Mouse (Mus musculus) limb, embryonic 15.5 days (tissue): ENCODE measurements around the gene Mta2. TPM values are rescaled to one million over a fixed set of nuclear protein-coding genes. Genes with fewer than 3 reads are reported as not detected.

ENCODE experiments used
- ATAC-seq: fragments of 200-750 bp; cut with Nextera tagmentation; 2 replicates; pipeline ENCODE4 v1.8.0; 2017; ENCODE audit warnings: low read depth, moderate TSS enrichment; ENCODE audit not compliant: insufficient number of reproducible peaks, low FRiP score, low TSS enrichment
- H3K27ac ChIP-seq: fragments of 300-500 bp; sonication (generic); 2 replicates; pipeline ENCODE4 v1.5.1; 2015; ENCODE audit warnings: moderate library complexity, mild to moderate bottlenecking, inconsistent platforms
- H3K27me3 ChIP-seq: fragments of 300-500 bp; sonication (generic); 2 replicates; pipeline ENCODE4 v1.6.1; 2015; ENCODE audit warnings: inconsistent platforms
- H3K36me3 ChIP-seq: fragments of 300-500 bp; sonication (generic); 2 replicates; pipeline ENCODE4 v1.6.1; 2015; ENCODE audit warnings: inconsistent platforms
- H3K4me1 ChIP-seq: fragments of 300-500 bp; sonication (generic); 2 replicates; pipeline ENCODE4 v1.6.1; 2015; ENCODE audit warnings: inconsistent platforms
- H3K4me2 ChIP-seq: fragments of 300-500 bp; sonication (generic); 2 replicates; pipeline ENCODE4 v1.6.1; 2015; ENCODE audit warnings: mild to moderate bottlenecking, inconsistent platforms
- H3K4me3 ChIP-seq: fragments of 300-500 bp; sonication (generic); 2 replicates; pipeline ENCODE4 v1.5.1; 2015; ENCODE audit warnings: mild to moderate bottlenecking, inconsistent platforms
- H3K9ac ChIP-seq: fragments of 300-500 bp; sonication (generic); 2 replicates; pipeline ENCODE4 v1.6.1; 2015; ENCODE audit warnings: inconsistent platforms
- H3K9me3 ChIP-seq: fragments of 300-500 bp; sonication (generic); 2 replicates; pipeline ENCODE4 v1.6.1; 2016; ENCODE audit warnings: inconsistent platforms
- WGBS: fragments of 180-500 bp; shearing (Covaris S2); methylation state at CpG from one replicate; pipeline ENCODE4 v1.1.7; 2015; 5-methylcytosine and 5-hydroxymethylcytosine counted together
- polyA plus RNA-seq: library from polyadenylated mRNA; unstranded; fragments of >200 nt; fragmentation: Nextera tagmentation; extraction: Ambion mirVana; gene quantifications from 2 replicates; pipeline ENCODE4 v1.2.1, GENCODE M21; 2015

The Mta2 gene
- polyA plus RNA-seq, 1 experiment from 2014 or later: 160 TPM

GRCm38 (mm10) chr19:8914212-8914611 lies 27.5 kb upstream of the Mta2 start:
- Histone ChIP-seq H3K27ac (no peak overlapping the region), H3K9me3 (no peaks in the 10 kb centered on the region), H3K4me2 (no peak overlapping the region), H3K9ac (no peak overlapping the region), H3K4me3 (no peak overlapping the region), H3K36me3 (peaks cover 79% of the 10 kb centered on the region), H3K4me1 (no peaks in the 10 kb centered on the region), H3K27me3 (no peaks in the 10 kb centered on the region)
- WGBS: 92% methylated on average over 3 of the region's 3 CpGs
- no peak for ATAC-seq

- peaks cover 13% of the 10 kb centered on the region for H3K4me1 ChIP-seq
- no peaks in the 10 kb centered on the region for H3K27me3 ChIP-seq
- no peak for ATAC-seq
- no peak overlapping the region for H3K9ac ChIP-seq
- 89% methylated on average over 3 of the region's 3 CpGs for WGBS
- no peaks in the 10 kb centered on the region for H3K9me3 ChIP-seq
- peaks cover 39% of the 10 kb centered on the region for H3K36me3 ChIP-seq
- H3K27ac ChIP-seq: no peak overlapping the region
- H3K4me3 ChIP-seq: no peak overlapping the region
- no peak overlapping the region for H3K4me2 ChIP-seq
These were observed 22.7 kb upstream of the Mta2 start for GRCm38 (mm10) chr19:8919000-8919399.

GRCm38 (mm10) chr19:8919684-8920072 lies 22.0 kb upstream of the Mta2 start:
- Histone ChIP-seq H3K4me3 (peak overlapping the region; percentile 76), H3K9me3 (no peaks in the 10 kb centered on the region), H3K27me3 (no peaks in the 10 kb centered on the region), H3K36me3 (peaks cover 32% of the 10 kb centered on the region), H3K4me2 (peak overlapping the region; percentile 59), H3K27ac (peak overlapping the region; percentile 91), H3K4me1 (peaks cover 13% of the 10 kb centered on the region), H3K9ac (no peak overlapping the region; the same call in 1 of the 2 replicates)
- no peak for ATAC-seq
- 61% methylated on average over 6 of the region's 6 CpGs for WGBS

- Histone ChIP-seq H3K4me1 (peaks cover 13% of the 10 kb centered on the region), H3K4me3 (peak within 1 kb of the TSS; percentile 76), H3K9me3 (no peaks in the 10 kb centered on the region), H3K4me2 (peak within 1 kb of the TSS; percentile 59), H3K36me3 (peaks cover 28% of the 10 kb centered on the region), H3K27ac (peak within 1 kb of the TSS; percentile 91), H3K9ac (peak within 1 kb of the TSS; percentile 66), H3K27me3 (no peaks in the 10 kb centered on the region)
- ATAC-seq: peak; percentile 93
- 1% methylated on average over 49 of the region's 50 CpGs for WGBS
These were observed 21.5 kb upstream of the Mta2 start, which contains the start of gene B3gat3 for GRCm38 (mm10) chr19:8920073-8920736. TSS of gene B3gat3 (plus strand) at chr19:8920374.

GRCm38 (mm10) chr19:8920836-8921291 lies 20.8 kb upstream of the Mta2 start:
- peaks cover 28% of the 10 kb centered on the region for H3K36me3 ChIP-seq
- H3K4me1 ChIP-seq: peaks cover 13% of the 10 kb centered on the region
- peak overlapping the region; percentile 76 for H3K4me3 ChIP-seq
- peak overlapping the region; percentile 66 for H3K9ac ChIP-seq
- peak overlapping the region; percentile 91 for H3K27ac ChIP-seq
- H3K27me3 ChIP-seq: no peaks in the 10 kb centered on the region
- WGBS: under 1% methylated on average over 6 of the region's 6 CpGs
- peak overlapping the region; percentile 59 for H3K4me2 ChIP-seq
- ATAC-seq: no peak
- no peaks in the 10 kb centered on the region for H3K9me3 ChIP-seq

GRCm38 (mm10) chr19:8921741-8922140 lies 19.9 kb upstream of the Mta2 start:
- Histone ChIP-seq H3K4me2 (peak overlapping the region; percentile 59), H3K36me3 (peaks cover 28% of the 10 kb centered on the region), H3K9ac (no peak overlapping the region), H3K4me1 (peaks cover 16% of the 10 kb centered on the region), H3K4me3 (peak overlapping the region; percentile 76), H3K27me3 (no peaks in the 10 kb centered on the region), H3K9me3 (no peaks in the 10 kb centered on the region), H3K27ac (no peak overlapping the region)
- WGBS: 71% methylated on average over 9 of the region's 9 CpGs
- no peak for ATAC-seq

GRCm38 (mm10) chr19:8926766-8927165 lies 14.9 kb upstream of the Mta2 start:
- peak overlapping the region; percentile 33; the same call in 1 of the 2 replicates for H3K27ac ChIP-seq
- H3K9ac ChIP-seq: no peak overlapping the region
- WGBS: 80% methylated on average over 2 of the region's 2 CpGs
- ATAC-seq: no peak
- H3K9me3 ChIP-seq: no peaks in the 10 kb centered on the region
- H3K27me3 ChIP-seq: no peaks in the 10 kb centered on the region
- H3K4me3 ChIP-seq: no peak overlapping the region
- peaks cover 30% of the 10 kb centered on the region for H3K4me1 ChIP-seq
- H3K36me3 ChIP-seq: peaks cover 37% of the 10 kb centered on the region
- H3K4me2 ChIP-seq: no peak overlapping the region

- H3K9me3 ChIP-seq: no peaks in the 10 kb centered on the region
- H3K9ac ChIP-seq: no peak overlapping the region
- no peak for ATAC-seq
- no peaks in the 10 kb centered on the region for H3K27me3 ChIP-seq
- peaks cover 29% of the 10 kb centered on the region for H3K4me1 ChIP-seq
- 86% methylated on average over 12 of the region's 12 CpGs for WGBS
- no peak overlapping the region for H3K4me3 ChIP-seq
- H3K27ac ChIP-seq: no peak overlapping the region
- no peak overlapping the region for H3K4me2 ChIP-seq
- H3K36me3 ChIP-seq: peaks cover 37% of the 10 kb centered on the region
These were observed 13.7 kb upstream of the Mta2 start for GRCm38 (mm10) chr19:8927891-8928525.

- Histone ChIP-seq H3K36me3 (peaks cover 39% of the 10 kb centered on the region), H3K4me3 (peak overlapping the region; percentile 84), H3K27me3 (no peaks in the 10 kb centered on the region), H3K27ac (peak overlapping the region; percentile 88), H3K4me2 (peak overlapping the region; percentile 74), H3K9me3 (no peaks in the 10 kb centered on the region), H3K9ac (peak overlapping the region; percentile 76), H3K4me1 (peaks cover 29% of the 10 kb centered on the region)
- WGBS: 26% methylated on average over 16 of the region's 16 CpGs
- no peak; the same call in 1 of the 2 replicates for ATAC-seq
These were observed 12.9 kb upstream of the Mta2 start for GRCm38 (mm10) chr19:8928689-8929223.

GRCm38 (mm10) chr19:8929224-8930088 lies 12.2 kb upstream of the Mta2 start, which contains the start of the genes Rom1 and Eml3:
TSS of gene Rom1 (minus strand) at chr19:8929356.
TSS of gene Eml3 (plus strand) at chr19:8929552.
- H3K4me1 ChIP-seq: peaks cover 29% of the 10 kb centered on the region
- H3K27ac ChIP-seq: peak within 1 kb of the TSS; percentile 88
- no peaks in the 10 kb centered on the region for H3K9me3 ChIP-seq
- H3K36me3 ChIP-seq: peaks cover 46% of the 10 kb centered on the region
- under 1% methylated on average over 72 of the region's 74 CpGs for WGBS
- no peaks in the 10 kb centered on the region for H3K27me3 ChIP-seq
- H3K9ac ChIP-seq: peak within 1 kb of the TSS; percentile 76
- peak within 1 kb of the TSS; percentile 74 for H3K4me2 ChIP-seq
- ATAC-seq: peak; percentile 75
- peak within 1 kb of the TSS; percentile 84 for H3K4me3 ChIP-seq

- peak overlapping the region; percentile 74 for H3K4me2 ChIP-seq
- WGBS: 7% methylated on average over 11 of the region's 11 CpGs
- H3K27ac ChIP-seq: peak overlapping the region; percentile 88
These were observed 11.6 kb upstream of the Mta2 start for GRCm38 (mm10) chr19:8930117-8930516.

More at GRCm38 (mm10) chr19:8930117-8930516, 11.6 kb upstream of the Mta2 start:
- peaks cover 52% of the 10 kb centered on the region for H3K36me3 ChIP-seq
- H3K27me3 ChIP-seq: no peaks in the 10 kb centered on the region
- peak overlapping the region; percentile 84 for H3K4me3 ChIP-seq
- peak overlapping the region; percentile 76 for H3K9ac ChIP-seq
- H3K4me1 ChIP-seq: peaks cover 29% of the 10 kb centered on the region
- H3K9me3 ChIP-seq: no peaks in the 10 kb centered on the region
- no peak for ATAC-seq
